Mouse (Mus musculus): Measurements from ENCODE around the gene Ebf3. TPM values are rescaled to one million over a fixed set of nuclear protein-coding genes. Genes with fewer than 3 reads are reported as not detected.

Ebf3 gene
- polyA plus RNA-seq, 1 experiment = 1.1 TPM

DNA sequence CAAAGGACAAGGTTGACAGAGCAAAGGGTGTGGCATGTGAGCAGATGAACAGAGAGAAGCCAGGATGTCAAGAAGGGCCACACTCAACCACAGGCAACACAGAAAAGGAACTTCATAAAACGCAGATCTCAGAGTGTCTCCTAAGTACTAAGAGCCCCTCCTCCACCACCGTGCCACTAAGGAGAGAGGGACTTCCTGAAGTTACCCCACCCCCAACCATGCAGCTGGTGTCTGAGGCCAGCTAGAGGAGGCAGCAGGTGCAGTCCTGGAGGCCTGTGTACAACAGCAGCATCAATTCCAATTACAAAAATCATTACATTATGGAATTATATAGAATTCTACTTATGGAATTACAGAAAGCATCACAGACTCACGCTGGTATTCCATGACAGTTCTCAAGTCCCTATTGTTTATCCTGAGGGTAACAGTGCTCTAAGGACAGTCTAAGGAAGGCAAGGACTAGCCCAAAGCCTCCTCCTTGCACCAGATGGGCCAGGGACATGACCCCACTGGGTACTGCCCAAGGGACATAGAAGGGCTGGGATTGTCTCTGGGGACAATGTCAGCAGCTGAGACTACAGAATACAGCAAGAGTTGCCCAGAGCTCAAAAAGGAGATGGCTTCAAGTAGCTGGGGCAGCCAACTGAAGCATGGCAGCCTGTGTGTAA lies 24.8 kb downstream of the Ebf3 start:
- DNase-seq (ENCODE audit: low spot score) = no peak

DNA sequence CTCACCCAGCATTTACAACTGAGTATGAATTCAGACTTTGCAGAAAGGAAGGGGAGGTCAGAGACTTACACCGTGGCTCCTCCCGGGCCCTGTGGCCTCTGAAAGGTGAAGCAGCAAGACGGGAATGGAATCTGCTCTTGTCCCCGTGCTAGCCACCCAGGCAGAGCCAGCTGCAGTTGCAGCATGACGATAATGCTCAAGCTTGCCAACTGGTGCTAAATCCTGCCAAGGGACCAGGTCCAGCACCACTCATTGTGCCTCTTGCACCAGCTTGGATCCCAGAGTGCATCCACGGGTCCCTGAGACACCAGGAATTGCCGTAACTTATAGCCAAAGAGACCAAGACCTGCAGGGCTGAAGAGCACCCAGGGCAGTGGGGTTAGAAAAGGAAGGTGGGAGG lies 36.1 kb downstream of the Ebf3 start:
- no peak for DNase-seq (ENCODE audit: low spot score)

DNA sequence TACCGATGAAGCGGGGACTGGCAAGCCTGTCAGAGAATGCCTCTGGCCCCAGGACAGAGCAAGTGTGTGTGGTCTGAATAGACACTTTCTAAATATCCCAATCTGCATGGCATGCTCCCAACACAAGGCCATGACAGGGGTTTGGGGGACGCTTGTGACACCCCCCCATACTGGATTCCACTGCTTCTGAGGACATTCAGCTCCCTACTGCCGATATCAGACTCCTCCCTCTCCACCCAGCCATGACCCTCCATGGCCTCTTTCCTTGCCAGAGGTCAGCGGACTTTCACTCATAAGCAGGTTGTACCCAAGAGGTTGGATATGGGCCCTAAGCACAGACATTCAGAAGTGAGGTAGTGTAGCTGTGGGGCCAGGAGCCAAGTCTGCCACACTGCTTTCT lies 36.5 kb downstream of the Ebf3 start:
- DNase-seq (ENCODE audit: low spot score) = no peak

DNA sequence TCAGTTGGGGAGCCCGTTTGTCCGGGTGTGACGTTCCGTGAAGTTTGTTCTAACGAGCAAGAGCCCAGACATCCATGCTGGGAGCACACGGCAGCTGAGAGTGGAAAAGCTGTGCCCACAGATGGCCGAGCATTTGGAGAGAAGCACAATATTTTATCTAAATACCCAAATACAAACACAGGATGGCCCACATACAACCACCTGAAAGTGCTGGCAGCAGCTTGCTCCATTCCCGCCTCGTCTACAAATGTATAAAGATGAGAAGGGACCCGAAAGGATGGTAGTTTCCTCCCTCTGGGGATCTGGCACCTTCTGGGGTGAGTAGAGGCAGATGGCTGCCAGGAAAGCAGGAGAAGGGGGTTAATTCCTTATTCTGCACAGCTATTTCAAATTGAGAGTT lies 42.0 kb downstream of the Ebf3 start:
- no peak for DNase-seq (ENCODE audit: low spot score)

DNA sequence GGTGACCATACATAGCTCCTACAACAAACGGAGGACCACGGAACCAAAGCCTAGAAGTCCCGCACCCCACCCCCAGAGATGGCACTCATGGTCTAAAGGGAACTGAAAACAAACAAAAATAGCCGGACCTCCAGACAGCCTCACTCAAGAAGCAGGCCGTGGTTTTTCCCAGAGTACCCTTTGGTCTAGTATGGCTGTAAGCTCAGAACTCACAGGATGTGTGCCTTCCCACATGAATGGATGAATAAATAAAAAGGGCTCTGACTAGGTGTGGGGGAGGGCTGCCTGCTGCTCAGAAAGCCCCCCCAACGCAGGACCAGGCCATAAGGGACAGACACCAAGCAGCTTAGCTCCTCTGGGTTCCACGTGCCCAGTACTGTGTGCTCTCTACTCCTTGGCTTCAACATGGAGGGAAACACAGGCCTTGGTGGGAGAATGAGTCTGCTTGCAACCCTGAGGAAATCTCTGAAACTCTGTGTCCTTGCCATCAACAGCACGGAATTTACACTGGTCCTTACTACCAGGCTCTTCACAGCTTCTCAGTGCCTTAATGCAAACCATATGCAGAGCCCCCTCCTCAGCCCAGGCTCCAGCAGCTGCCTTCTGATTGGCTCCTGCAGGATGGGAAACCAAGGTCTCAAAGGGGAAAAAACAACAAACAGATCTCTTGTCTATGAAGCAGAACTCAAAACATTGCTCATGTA lies 45.6 kb downstream of the Ebf3 start:
- DNase-seq (ENCODE audit: low spot score) = no peak

DNA sequence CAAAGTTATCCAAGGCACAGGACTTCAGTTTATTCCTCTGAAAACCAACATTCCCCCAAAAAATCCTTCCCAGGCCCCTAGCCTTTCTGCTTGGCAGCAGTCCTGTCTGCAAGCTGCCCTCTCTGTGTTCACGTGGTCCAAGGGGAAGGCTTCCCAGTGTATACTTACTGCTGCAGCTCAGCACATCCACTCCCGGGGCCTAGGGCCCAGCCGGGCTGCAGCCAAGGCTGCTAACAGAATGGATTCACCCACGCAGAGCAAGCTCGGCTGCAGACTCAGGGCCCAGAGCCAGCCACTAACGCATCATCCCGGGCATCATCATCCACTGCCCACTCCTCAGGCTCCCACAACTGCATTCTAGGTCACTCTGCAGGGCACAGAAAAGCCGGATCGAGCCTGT lies 46.8 kb downstream of the Ebf3 start:
- no peak for DNase-seq (ENCODE audit: low spot score)

DNA sequence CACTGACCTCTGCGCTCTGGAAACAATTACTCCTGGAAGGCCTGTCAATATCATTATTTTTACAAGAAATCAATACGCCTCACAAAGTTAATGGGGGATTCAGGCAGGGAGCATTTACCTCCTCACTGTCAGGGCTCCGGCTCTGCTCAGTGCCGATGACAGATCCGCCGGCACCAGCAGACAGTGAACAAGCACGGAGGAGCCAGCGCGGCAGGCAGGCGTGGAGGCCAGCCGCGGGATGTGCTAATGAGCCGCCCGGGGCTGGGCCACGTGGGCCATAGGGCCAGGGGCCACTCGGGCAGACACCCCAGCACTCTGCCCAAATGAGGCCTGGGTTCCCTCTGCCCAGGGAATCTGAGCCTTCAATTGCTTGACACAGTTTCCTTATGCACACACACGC lies 47.7 kb downstream of the Ebf3 start:
- no peak for DNase-seq (ENCODE audit: low spot score)

DNA sequence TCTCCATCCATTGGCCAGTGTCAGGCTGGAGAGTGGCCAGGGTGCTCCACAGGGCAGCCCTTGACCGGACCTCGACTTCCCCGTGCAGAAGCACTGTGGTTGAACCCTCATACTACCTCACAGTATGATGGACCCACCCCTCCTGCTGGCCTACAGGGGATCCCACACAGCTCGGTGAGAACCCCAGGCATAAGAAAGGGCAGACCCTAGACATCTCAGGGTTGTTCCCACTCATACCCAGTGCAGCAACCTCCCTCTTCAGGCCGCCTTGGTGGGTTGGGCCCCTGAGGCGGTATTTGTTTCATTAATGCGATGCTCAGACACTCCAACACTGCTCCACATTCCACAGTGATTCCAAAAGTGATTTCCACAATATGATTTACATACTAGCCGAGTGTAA lies 51.9 kb downstream of the Ebf3 start:
- no peak for DNase-seq (ENCODE audit: low spot score)

DNA sequence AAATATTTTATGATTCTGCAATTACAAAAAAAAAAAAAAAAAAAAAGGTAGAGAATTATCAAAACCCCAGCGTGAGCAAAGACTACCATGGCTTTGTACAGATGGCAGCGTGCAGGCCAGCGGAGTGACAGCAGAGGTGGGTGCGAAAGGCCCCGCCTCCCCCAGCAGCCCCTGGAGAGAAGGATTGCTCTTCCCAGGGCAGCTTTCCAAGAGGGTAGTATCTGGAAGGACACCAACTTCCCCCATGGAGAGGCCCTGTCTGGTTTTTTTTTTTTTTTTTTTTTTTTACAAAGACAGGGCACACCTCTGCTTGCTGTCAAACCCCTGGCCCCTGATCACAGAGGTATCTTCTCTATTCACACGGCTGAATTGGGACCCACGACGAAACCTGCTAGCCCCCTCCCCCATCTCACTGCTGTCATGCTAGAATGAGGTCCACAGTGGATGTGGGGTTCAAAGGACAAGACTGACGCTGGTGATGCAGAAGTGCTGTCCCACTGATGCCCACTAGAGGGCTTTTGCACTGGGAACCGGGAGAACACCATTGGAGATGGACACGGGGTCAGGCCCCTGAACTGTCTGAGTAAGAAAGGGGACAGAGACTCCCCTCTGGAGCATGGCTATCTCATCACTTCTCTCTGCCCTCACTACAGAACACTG lies 67.9 kb downstream of the Ebf3 start:
- no peak for DNase-seq (ENCODE audit: low spot score)

DNA sequence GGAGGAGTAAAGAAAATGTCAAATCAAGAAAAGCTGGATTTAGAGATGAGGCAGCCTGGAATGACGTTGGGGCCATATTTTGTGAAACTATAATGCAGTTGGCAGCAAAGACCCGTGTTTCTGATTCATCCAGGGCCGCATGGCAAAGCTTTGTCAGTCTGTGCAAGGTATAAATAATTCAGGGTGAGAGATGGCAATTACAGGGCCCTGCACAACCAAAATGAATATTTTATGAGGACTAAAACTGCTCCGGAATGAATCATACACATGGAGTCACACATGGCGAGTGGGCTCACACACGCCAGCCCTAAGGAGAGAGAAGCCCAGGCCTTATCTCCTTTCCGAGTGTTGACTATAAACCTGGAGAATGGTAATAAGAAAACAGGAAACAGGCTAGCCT lies 69.4 kb downstream of the Ebf3 start:
- DNase-seq (ENCODE audit: low spot score) = no peak

DNA sequence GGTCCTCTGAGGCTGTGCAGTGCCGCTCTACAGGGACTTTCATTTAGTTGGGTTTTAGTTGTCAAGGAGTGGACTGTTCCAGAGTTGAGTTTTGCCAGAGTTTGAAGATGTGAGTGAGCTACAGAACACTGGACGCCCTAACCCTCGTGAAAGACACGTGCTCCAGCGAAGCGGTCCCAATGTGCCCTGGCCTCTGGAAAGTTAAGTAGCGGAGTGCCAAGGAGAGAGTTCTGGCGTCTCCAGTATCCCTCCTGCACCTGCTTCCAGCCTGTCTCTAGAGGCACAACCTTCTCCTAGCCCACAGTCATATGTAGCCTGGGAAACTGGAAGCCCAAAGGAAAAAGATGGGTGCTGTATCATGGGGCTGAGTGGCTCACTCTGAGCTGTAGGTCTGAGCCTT lies 73.8 kb downstream of the Ebf3 start:
- no peak for DNase-seq (ENCODE audit: low spot score)

DNA sequence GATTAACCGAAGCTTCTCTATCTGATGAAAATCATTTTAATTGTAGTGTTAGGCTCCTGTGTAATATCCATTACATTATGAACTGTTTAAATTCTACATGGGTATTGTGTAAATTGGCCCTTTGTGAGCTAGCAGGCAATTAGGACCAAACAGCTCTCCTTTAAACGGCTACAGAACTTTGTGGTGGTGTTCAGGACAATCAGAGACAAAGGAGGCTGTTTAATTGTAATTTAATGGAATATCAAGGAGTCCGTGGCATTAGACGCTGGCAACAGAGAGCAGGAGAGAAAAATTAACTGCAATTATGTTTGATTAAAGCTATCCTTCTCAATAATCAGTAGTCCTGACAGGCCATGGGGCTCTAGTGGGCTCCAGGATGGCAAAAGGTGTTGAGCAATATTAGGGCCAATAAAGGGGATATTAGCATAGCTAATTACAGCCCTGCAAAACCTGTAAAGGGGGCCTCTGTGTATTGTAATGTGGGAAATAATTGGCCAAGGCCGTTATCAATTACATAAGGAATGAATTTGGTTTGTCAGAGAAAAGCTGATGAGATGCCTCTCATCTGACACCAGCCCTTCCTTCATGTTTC lies 74.6 kb downstream of the Ebf3 start:
- DNase-seq (ENCODE audit: low spot score) = no peak

DNA sequence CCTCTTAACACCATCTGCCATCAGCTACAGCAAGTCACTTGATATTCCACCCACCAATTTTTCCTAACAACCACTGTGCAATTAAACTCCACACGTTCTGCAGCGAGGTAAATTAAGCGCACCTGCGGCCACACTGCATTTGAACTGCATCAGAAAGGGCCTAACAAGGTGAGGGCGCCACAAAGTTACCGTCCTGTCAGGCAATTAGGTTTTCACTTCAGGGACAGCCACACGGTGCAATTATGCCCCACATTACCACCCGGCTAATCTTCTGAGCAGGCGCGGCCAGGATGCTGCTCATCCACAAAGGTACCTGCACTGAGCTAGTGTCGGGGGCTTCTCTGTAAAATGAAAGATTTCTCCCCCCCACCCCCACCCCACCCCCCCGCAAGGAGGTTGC lies 76.8 kb downstream of the Ebf3 start:
- DNase-seq (ENCODE audit: low spot score) = no peak

DNA sequence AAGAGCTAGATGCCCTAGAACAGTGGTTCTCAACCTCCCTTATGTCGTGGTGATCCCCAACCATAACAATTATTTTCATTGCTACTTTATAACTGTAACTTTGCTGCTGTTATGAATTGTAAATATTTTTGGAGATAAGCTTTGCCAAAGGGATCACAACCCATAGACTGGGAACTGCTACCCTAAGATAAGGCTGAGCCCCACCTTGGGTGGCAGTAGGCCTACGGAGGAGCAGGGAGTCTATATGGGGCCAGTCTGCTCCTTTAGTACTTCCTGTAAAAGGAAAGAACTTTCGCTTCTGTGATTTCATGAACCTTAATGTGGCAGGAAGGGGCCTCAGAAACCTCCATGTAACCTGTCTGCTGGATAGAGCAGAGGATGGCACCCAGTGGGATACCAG lies 90.4 kb downstream of the Ebf3 start:
- DNase-seq (ENCODE audit: low spot score) = no peak

DNA sequence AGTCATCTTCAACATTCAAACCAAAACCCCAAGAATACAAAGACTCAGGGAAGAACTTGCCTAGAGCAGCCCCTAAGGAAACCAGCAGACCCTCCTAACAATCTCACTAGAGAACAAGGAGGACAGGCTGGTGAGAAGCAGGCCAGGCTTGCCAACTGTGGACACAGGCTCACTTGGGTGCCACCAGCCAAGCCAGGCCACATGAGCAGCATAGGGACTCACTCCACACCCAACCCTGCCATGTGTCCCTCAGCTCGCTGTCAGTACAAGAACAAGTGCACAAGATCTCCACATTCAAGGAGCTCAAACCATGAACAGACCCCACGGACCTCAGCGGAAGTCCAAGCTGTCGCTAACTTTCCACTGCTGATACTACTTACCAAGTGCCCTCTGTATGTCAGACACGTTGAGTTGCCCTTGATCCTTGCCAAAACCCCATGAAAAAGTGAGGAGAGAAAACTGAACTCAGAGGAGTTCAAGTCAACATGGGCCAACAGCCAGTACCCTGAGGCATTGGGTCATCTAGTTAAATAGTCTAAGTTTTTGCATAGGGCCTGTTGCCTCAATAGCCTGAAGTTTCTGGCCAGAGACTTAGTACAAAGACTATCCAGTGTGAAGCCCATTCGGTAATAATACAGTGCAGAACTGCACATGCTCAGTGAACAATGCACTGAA lies 91.3 kb downstream of the Ebf3 start:
- DNase-seq (ENCODE audit: low spot score) = no peak

DNA sequence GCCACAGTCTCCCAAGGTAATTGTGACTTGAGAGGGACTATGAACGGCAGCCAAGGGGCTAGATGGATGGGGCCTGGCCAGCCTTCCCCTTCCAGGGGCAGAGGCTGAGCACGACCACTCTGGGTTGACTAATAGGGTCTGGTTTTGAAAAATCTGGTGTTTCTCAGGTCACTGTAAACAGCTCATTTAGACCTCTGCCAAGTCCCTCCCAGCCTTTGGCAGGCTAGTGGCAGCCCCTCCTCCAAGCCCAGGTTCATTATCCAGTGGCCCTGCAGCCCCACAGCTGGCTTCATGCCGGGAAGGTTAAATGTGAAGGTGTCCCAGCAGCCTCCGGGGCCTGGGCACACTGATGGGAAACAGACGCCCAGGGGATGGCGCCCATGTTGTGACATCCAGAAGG lies 92.6 kb downstream of the Ebf3 start:
- DNase-seq (ENCODE audit: low spot score) = no peak

DNA sequence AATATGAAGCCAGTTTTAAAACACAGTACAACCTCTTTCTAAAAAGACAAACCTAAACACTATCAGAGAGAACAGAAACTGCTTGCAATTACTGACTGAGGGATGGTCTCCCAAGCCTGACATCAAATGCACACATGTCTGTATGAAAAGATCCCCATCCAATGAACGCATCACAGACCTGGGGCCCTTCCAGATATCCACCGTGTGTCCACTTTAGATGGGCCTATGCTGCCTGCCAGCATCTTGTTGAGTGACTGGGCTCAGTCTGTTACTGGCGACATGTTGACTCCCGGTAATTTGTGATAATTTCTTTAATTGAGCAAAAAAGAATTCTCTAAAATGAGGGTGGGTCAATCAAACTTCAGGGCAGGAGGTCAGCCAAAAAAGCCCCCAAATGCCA lies 93.8 kb downstream of the Ebf3 start:
- no peak for DNase-seq (ENCODE audit: low spot score)

DNA sequence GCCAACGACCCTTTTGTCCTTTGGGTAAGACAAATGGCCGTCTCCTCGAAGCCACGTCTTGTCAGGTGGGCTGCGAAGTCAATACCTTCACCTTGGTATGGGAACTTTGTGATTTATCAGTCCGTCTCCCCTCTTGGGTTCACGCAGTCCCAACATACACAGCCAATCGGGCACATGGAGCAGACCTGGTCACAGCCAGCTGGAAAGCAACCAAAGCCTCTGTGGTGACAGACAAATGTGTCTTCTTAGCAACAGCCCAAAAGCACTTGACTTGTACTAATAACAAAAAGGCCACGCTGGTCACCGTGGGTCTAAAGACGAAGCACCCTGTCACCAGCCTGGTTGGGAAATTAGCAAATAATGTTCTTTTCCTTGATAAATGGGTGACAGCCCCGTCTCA lies 95.5 kb downstream of the Ebf3 start:
- no peak for DNase-seq (ENCODE audit: low spot score)

DNA sequence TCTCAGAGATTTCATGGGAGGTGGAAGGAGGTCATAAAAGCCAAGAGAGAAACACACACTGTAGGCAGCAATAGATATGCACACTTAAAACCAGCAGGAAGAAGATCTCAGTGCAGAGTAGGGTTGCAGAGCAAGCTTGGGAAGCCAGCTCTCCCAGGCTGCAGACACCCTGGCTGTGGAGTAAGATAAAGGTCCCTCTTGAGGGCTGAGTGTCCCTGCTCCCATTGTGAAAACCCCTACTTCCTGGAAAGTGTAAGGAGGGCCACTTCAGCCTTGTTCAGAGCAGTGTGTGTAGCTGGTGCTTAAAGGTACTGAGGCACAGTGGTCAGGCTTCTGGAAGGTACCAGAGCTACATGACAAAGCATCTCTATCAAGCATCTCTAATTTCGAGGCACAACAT lies 100.8 kb downstream of the Ebf3 start:
- no peak for DNase-seq (ENCODE audit: low spot score)

DNA sequence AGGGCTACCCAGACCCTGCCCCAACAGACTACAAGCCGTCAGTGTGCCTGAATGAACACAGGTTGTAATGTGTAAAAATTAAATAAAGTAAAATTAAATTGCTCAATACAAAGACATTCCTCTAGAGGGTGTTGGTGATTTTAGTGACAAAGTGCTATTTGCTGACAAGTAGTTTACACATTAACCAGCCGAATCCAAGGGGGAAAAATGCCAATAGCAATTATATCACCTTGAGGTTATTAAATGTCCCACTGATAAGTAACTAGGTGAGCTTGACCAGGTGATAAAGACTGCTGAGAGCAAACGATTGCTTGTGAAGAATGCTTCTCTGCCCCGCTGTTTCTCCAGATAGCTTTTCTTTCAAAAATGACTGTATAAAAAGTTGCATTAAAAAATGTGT lies 102.9 kb downstream of the Ebf3 start:
- no peak for DNase-seq (ENCODE audit: low spot score)

DNA sequence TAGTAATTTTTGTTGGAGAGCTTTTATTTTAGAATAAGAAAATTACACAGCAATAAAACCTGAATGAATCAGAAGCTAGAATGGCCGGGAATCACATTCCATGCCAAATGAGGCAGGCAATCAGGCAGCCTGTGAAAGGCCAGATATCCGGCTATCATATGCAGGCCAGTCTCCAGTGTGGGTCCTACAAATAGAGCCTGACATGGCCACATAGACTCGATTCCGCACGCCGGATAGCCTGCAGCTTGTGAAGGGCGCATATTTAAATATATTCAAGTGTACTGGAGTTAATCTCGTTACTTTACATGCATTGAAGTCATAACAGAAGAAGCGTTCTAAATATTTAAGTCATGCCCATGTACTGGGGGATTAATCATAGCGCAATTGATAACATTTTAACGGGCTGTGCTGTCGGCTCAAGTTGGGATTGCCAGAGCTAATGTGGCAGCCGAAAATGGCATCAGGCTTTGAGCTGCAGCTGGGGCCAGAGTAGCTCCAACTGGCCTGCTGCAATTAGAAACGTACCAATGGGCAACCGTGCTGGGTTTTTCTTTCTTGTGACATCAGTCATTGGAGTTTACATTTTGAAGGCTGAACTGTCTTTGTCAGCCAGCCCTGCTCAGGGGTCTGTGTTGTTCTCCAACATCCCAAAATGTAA lies 104.4 kb downstream of the Ebf3 start:
- DNase-seq (ENCODE audit: low spot score) = no peak

DNA sequence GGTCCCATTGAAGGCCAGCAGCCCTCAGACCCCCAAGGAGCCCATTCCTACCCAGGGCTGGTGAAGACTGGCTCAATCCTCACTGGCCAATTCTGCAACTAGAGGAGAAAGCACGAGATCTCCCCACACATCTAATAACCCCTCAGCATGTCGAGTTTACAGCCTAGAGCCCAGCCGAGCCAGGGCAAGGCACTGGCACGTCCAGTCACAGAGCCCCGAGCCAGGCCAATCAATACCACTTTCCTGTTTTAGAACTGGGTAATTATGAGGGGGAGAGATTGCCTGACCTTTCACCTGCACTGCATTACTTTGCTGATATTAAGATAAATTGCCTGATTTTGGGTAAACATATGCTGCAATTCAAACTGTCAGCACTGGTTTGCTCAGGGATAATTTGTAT lies 105.7 kb downstream of the Ebf3 start:
- no peak for DNase-seq (ENCODE audit: low spot score)
